Mouse (Mus musculus): Measurements from ENCODE around the gene Duxf3. TPM values are rescaled to one million over a fixed set of nuclear protein-coding genes. Genes with fewer than 3 reads are reported as not detected.
"Not testable (repeated sequence)": the region's sequence is repeated elsewhere in the genome, so short reads cannot be mapped to it uniquely, and the experiment has no call there.

Duxf3 gene
- polyA plus RNA-seq (2015; fragmentation: Nextera tagmentation; extraction: Ambion mirVana): not detected in 2 replicates

GRCm38 (mm10) chr10:58232641-58232969 is at the start of gene Duxf3:
Duxf3 (minus strand) TSS chr10:58232675.
- not testable (repeated sequence) for H3K9ac ChIP-seq (ENCODE audit: low read length); H3K4me1 ChIP-seq (ENCODE audit: control insufficient read depth, insufficient read depth, low read length); H3K4me3 ChIP-seq (replicated peaks; ENCODE audit: low read length); H3K36me3 ChIP-seq (ENCODE audit: control insufficient read depth, insufficient read depth, low read length); H3K4me2 ChIP-seq (ENCODE audit: low read depth, low read length); H3K27ac ChIP-seq (ENCODE audit: low read length); H3K27me3 ChIP-seq (ENCODE audit: control insufficient read depth, insufficient read depth, low read length)
- H3K9me3 ChIP-seq (replicated peaks; ENCODE audit: control insufficient read depth, low read length): peaks cover 13% of the 10 kb centered on the region
- ATAC-seq (ENCODE audit: insufficient read depth, low FRiP score): peak; percentile 59
- WGBS: 76% methylated on average over 4 of the region's 8 CpGs

GRCm38 (mm10) chr10:58282238-58282637 is 49.8 kb upstream of the Duxf3 start:
- WGBS: 90% methylated on average over 7 of the region's 7 CpGs
- H3K9me3 ChIP-seq (replicated peaks; ENCODE audit: control insufficient read depth, low read length): no peaks in the 10 kb centered on the region
- H3K36me3 ChIP-seq (ENCODE audit: control insufficient read depth, insufficient read depth, low read length): peaks cover 11% of the 10 kb centered on the region
- H3K4me2 ChIP-seq (ENCODE audit: low read depth, low read length): no peak overlapping the region
- H3K27ac ChIP-seq (ENCODE audit: low read length): no peak overlapping the region
- ATAC-seq (ENCODE audit: insufficient read depth, low FRiP score): no peak
- no peak overlapping the region for H3K4me3 ChIP-seq (replicated peaks; ENCODE audit: low read length)
- no peaks in the 10 kb centered on the region for H3K27me3 ChIP-seq (ENCODE audit: control insufficient read depth, insufficient read depth, low read length)
- H3K9ac ChIP-seq (ENCODE audit: low read length): no peak overlapping the region
- H3K4me1 ChIP-seq (ENCODE audit: control insufficient read depth, insufficient read depth, low read length): no peaks in the 10 kb centered on the region

GRCm38 (mm10) chr10:58258466-58258865 is 26.0 kb upstream of the Duxf3 start:
- 54% methylated on average over 5 of the region's 5 CpGs for WGBS
- no peak overlapping the region for H3K27ac ChIP-seq (ENCODE audit: low read length)
- no peak overlapping the region for H3K4me3 ChIP-seq (replicated peaks; ENCODE audit: low read length)
- H3K27me3 ChIP-seq (ENCODE audit: control insufficient read depth, insufficient read depth, low read length): no peaks in the 10 kb centered on the region
- H3K4me1 ChIP-seq (ENCODE audit: control insufficient read depth, insufficient read depth, low read length): peaks cover 5% of the 10 kb centered on the region
- no peaks in the 10 kb centered on the region for H3K9me3 ChIP-seq (replicated peaks; ENCODE audit: control insufficient read depth, low read length)
- no peak overlapping the region for H3K4me2 ChIP-seq (ENCODE audit: low read depth, low read length)
- peaks cover 12% of the 10 kb centered on the region; the same call in 1 of the 2 replicates for H3K36me3 ChIP-seq (ENCODE audit: control insufficient read depth, insufficient read depth, low read length)
- H3K9ac ChIP-seq (ENCODE audit: low read length): no peak overlapping the region
- no peak for ATAC-seq (ENCODE audit: insufficient read depth, low FRiP score)

- Histone ChIP-seq H3K4me2 (ENCODE audit: low read depth, low read length) (peak overlapping the region; percentile 70), H3K9ac (ENCODE audit: low read length) (peak overlapping the region; percentile 83), H3K27me3 (ENCODE audit: control insufficient read depth, insufficient read depth, low read length) (no peaks in the 10 kb centered on the region), H3K36me3 (ENCODE audit: control insufficient read depth, insufficient read depth, low read length) (peaks cover 8% of the 10 kb centered on the region; the same call in 1 of the 2 replicates), H3K4me3 (replicated peaks; ENCODE audit: low read length) (peak overlapping the region; percentile 68), H3K4me1 (ENCODE audit: control insufficient read depth, insufficient read depth, low read length) (peaks cover 5% of the 10 kb centered on the region), H3K27ac (ENCODE audit: low read length) (peak overlapping the region; percentile 80), H3K9me3 (replicated peaks; ENCODE audit: control insufficient read depth, low read length) (no peaks in the 10 kb centered on the region)
- no peak for ATAC-seq (ENCODE audit: insufficient read depth, low FRiP score)
- WGBS: under 1% methylated on average over 4 of the region's 4 CpGs
These were observed 23.5 kb upstream of the Duxf3 start for GRCm38 (mm10) chr10:58255954-58256353.

- Histone ChIP-seq H3K27ac (ENCODE audit: low read length) (peak within 1 kb of the TSS; percentile 80), H3K27me3 (ENCODE audit: control insufficient read depth, insufficient read depth, low read length) (no peaks in the 10 kb centered on the region), H3K36me3 (ENCODE audit: control insufficient read depth, insufficient read depth, low read length) (peaks cover 5% of the 10 kb centered on the region; the same call in 1 of the 2 replicates), H3K4me1 (ENCODE audit: control insufficient read depth, insufficient read depth, low read length) (peaks cover 5% of the 10 kb centered on the region), H3K4me3 (replicated peaks; ENCODE audit: low read length) (peak within 1 kb of the TSS; percentile 68), H3K4me2 (ENCODE audit: low read depth, low read length) (peak within 1 kb of the TSS; percentile 70), H3K9ac (ENCODE audit: low read length) (peak within 1 kb of the TSS; percentile 83), H3K9me3 (replicated peaks; ENCODE audit: control insufficient read depth, low read length) (no peaks in the 10 kb centered on the region)
- ATAC-seq (ENCODE audit: insufficient read depth, low FRiP score): peak; percentile 97
- under 1% methylated on average over 58 of the region's 58 CpGs for WGBS
These were observed 22.9 kb upstream of the Duxf3 start, which contains the start of gene Gcc2 for GRCm38 (mm10) chr10:58255213-58255892. Gcc2 (plus strand) TSS chr10:58255497.

- peak overlapping the region; percentile 68 for H3K4me3 ChIP-seq (replicated peaks; ENCODE audit: low read length)
- H3K4me2 ChIP-seq (ENCODE audit: low read depth, low read length): peak overlapping the region; percentile 70
- ATAC-seq (ENCODE audit: insufficient read depth, low FRiP score): no peak
- H3K27me3 ChIP-seq (ENCODE audit: control insufficient read depth, insufficient read depth, low read length): no peaks in the 10 kb centered on the region
- peaks cover 5% of the 10 kb centered on the region; the same call in 1 of the 2 replicates for H3K36me3 ChIP-seq (ENCODE audit: control insufficient read depth, insufficient read depth, low read length)
- H3K4me1 ChIP-seq (ENCODE audit: control insufficient read depth, insufficient read depth, low read length): peaks cover 5% of the 10 kb centered on the region
- WGBS: 29% methylated on average over 6 of the region's 6 CpGs
- no peak overlapping the region for H3K27ac ChIP-seq (ENCODE audit: low read length)
- peak overlapping the region; percentile 83; the same call in 1 of the 2 replicates for H3K9ac ChIP-seq (ENCODE audit: low read length)
- H3K9me3 ChIP-seq (replicated peaks; ENCODE audit: control insufficient read depth, low read length): no peaks in the 10 kb centered on the region
These were observed 22.2 kb upstream of the Duxf3 start for GRCm38 (mm10) chr10:58254635-58255175.

- H3K4me3 ChIP-seq (replicated peaks; ENCODE audit: low read length): no peak overlapping the region
- H3K9ac ChIP-seq (ENCODE audit: low read length): no peak overlapping the region
- 17% methylated on average over 1 of the region's 1 CpGs for WGBS
- no peak for ATAC-seq (ENCODE audit: insufficient read depth, low FRiP score)
- H3K9me3 ChIP-seq (replicated peaks; ENCODE audit: control insufficient read depth, low read length): no peaks in the 10 kb centered on the region
- no peak overlapping the region for H3K4me2 ChIP-seq (ENCODE audit: low read depth, low read length)
- no peaks in the 10 kb centered on the region for H3K27me3 ChIP-seq (ENCODE audit: control insufficient read depth, insufficient read depth, low read length)
- peaks cover 3% of the 10 kb centered on the region for H3K4me1 ChIP-seq (ENCODE audit: control insufficient read depth, insufficient read depth, low read length)
- no peaks in the 10 kb centered on the region for H3K36me3 ChIP-seq (ENCODE audit: control insufficient read depth, insufficient read depth, low read length)
- no peak overlapping the region for H3K27ac ChIP-seq (ENCODE audit: low read length)
These were observed 17.1 kb upstream of the Duxf3 start for GRCm38 (mm10) chr10:58249535-58249934.

- not testable (repeated sequence) for H3K4me2 ChIP-seq (ENCODE audit: low read depth, low read length); H3K4me3 ChIP-seq (replicated peaks; ENCODE audit: low read length); H3K27me3 ChIP-seq (ENCODE audit: control insufficient read depth, insufficient read depth, low read length); H3K27ac ChIP-seq (ENCODE audit: low read length); H3K9me3 ChIP-seq (replicated peaks; ENCODE audit: control insufficient read depth, low read length); H3K36me3 ChIP-seq (ENCODE audit: control insufficient read depth, insufficient read depth, low read length); H3K4me1 ChIP-seq (ENCODE audit: control insufficient read depth, insufficient read depth, low read length); H3K9ac ChIP-seq (ENCODE audit: low read length)
- 84% methylated on average over 8 of the region's 8 CpGs for WGBS
- peak; percentile 85 for ATAC-seq (ENCODE audit: insufficient read depth, low FRiP score)
These were observed 6.7 kb upstream of the Duxf3 start for GRCm38 (mm10) chr10:58238984-58239740.

GRCm38 (mm10) chr10:58236613-58237012 is 4.1 kb upstream of the Duxf3 start, which contains the start of gene Gm4981:
Gm4981 (minus strand) TSS chr10:58236701.
- H3K4me1 ChIP-seq (ENCODE audit: control insufficient read depth, insufficient read depth, low read length): no peaks in the 10 kb centered on the region
- H3K9ac ChIP-seq (ENCODE audit: low read length): no peak within 1 kb of the TSS
- no peaks in the 10 kb centered on the region for H3K27me3 ChIP-seq (ENCODE audit: control insufficient read depth, insufficient read depth, low read length)
- no peak within 1 kb of the TSS for H3K27ac ChIP-seq (ENCODE audit: low read length)
- H3K36me3 ChIP-seq (ENCODE audit: control insufficient read depth, insufficient read depth, low read length): no peaks in the 10 kb centered on the region
- 85% methylated on average over 10 of the region's 10 CpGs for whole genome bisulfite sequencing
- peaks cover 12% of the 10 kb centered on the region for H3K9me3 ChIP-seq (replicated peaks; ENCODE audit: control insufficient read depth, low read length)
- H3K4me2 ChIP-seq (ENCODE audit: low read depth, low read length): no peak within 1 kb of the TSS
- H3K4me3 ChIP-seq (replicated peaks; ENCODE audit: low read length): no peak within 1 kb of the TSS
- ATAC-seq (ENCODE audit: insufficient read depth, low FRiP score): no peak
